Mouse (Mus musculus) cortical plate, adult 2 months (tissue): ENCODE data around the gene Sardh.

ENCODE experiments used
- CTCF ChIP-seq: fragments of 200-500 bp; IDR thresholded peaks from 2 replicates; pipeline ENCODE4 v1.5.1; 2011; ENCODE audit warnings: mild to moderate bottlenecking, control low read depth, low read length; ENCODE audit not compliant: insufficient read depth; ENCODE audit errors: extremely low read depth
- POLR2A ChIP-seq: fragments of 200-500 bp; IDR thresholded peaks from 2 replicates; pipeline ENCODE4 v1.6.1; 2011; ENCODE audit warnings: mild to moderate bottlenecking, low read length, control low read depth; ENCODE audit not compliant: insufficient read depth; ENCODE audit errors: extremely low read depth

- no peak for TF ChIP-seq CTCF
- no peak for TF ChIP-seq POLR2A
These were observed 47.6 kb downstream of the Sardh start for GRCm38 (mm10) chr2:27200586-27200985.
